Mouse (Mus musculus) kidney, embryonic 16.5 days (tissue): ENCODE measurements around the gene Ap3d1. TPM values are rescaled to one million over a fixed set of nuclear protein-coding genes. Genes with fewer than 3 reads are reported as not detected.

Experiments used
- ATAC-seq: fragments of 200-750 bp; cut with Nextera tagmentation; 2 replicates; pipeline ENCODE4 v1.8.0; 2017; ENCODE audit warnings: moderate TSS enrichment; ENCODE audit not compliant: low FRiP score, low TSS enrichment
- H3K27ac ChIP-seq: fragments of 300-500 bp; sonication (generic); 2 replicates; pipeline ENCODE4 v1.5.1; 2014; ENCODE audit warnings: low read length
- H3K27me3 ChIP-seq: fragments of 300-500 bp; sonication (generic); 2 replicates; pipeline ENCODE4 v1.6.1; 2014; ENCODE audit warnings: low read length, control low read depth, mixed read lengths; ENCODE audit not compliant: insufficient read depth
- H3K36me3 ChIP-seq: fragments of 300-500 bp; sonication (generic); 2 replicates; pipeline ENCODE4 v1.6.1; 2014; ENCODE audit warnings: low read length, control low read depth, mixed read lengths; ENCODE audit not compliant: insufficient read depth
- H3K4me1 ChIP-seq: fragments of 300-500 bp; sonication (generic); 2 replicates; pipeline ENCODE4 v1.6.1; 2014; ENCODE audit warnings: low read length, control low read depth, mixed read lengths; ENCODE audit not compliant: insufficient read depth
- H3K4me2 ChIP-seq: fragments of 300-500 bp; sonication (generic); replicated peaks from 2 replicates; pipeline ENCODE4 v1.6.1; 2014; ENCODE audit warnings: low read depth, low read length
- H3K4me3 ChIP-seq: fragments of 300-500 bp; sonication (generic); 2 replicates; pipeline ENCODE4 v1.5.1; 2014; ENCODE audit warnings: mild to moderate bottlenecking, low read length
- H3K9ac ChIP-seq: fragments of 300-500 bp; sonication (generic); replicated peaks from 2 replicates; pipeline ENCODE4 v1.6.1; 2014; ENCODE audit warnings: low read length
- H3K9me3 ChIP-seq: fragments of 300-500 bp; sonication (generic); 2 replicates; pipeline ENCODE4 v1.6.1; 2016; ENCODE audit warnings: low read length, control low read depth
- WGBS: fragments of 180-500 bp; shearing (Covaris S2); extraction: QIAGEN DNeasy Blood & Tissue Kit; methylation state at CpG from one replicate; pipeline ENCODE4 v1.1.7; 2014; 5-methylcytosine and 5-hydroxymethylcytosine counted together
- polyA plus RNA-seq: library from polyadenylated mRNA; unstranded; fragments of >200 nt; fragmentation: Nextera tagmentation; extraction: Ambion mirVana; gene quantifications from 2 replicates; pipeline ENCODE4 v1.2.1, GENCODE M21; 2015

Ap3d1 gene
- polyA plus RNA-seq, 1 experiment from 2014 or later: 68.8 TPM

DNA sequence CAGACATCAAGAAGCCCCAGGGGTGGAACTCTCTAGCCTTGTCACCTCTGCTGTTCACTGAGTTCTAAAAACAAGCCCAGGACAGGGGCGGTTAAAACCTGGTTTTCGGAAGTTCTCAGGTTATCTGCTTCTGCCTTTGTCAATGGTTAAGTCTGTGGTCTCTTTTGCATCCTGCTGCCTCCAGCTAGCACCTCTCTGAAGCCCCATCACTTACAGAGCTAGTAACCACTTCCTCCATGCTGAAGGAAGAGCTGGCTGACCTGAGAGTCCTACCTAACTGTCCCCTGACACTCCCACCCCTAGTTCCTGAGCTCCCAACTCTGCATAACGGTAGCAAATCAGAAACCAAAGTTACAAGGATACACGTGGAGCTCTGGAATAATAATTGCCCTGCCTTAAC is 41.3 kb downstream of the Ap3d1 start:
- Histone ChIP-seq H3K4me1 (peaks cover 46% of the 10 kb centered on the region), H3K4me3 (peak overlapping the region; percentile 61), H3K9ac (peak overlapping the region; percentile 71), H3K27ac (no peak overlapping the region; the same call in 1 of the 2 replicates), H3K36me3 (0 out of 2 replicates have a peak, but pooled peaks cover 2% of the 10 kb centered on the region), H3K9me3 (no peaks in the 10 kb centered on the region), H3K27me3 (no peaks in the 10 kb centered on the region), H3K4me2 (peak overlapping the region; percentile 64)
- ATAC-seq: no peak
- 42% methylated on average over 4 of the region's 4 CpGs for WGBS

DNA sequence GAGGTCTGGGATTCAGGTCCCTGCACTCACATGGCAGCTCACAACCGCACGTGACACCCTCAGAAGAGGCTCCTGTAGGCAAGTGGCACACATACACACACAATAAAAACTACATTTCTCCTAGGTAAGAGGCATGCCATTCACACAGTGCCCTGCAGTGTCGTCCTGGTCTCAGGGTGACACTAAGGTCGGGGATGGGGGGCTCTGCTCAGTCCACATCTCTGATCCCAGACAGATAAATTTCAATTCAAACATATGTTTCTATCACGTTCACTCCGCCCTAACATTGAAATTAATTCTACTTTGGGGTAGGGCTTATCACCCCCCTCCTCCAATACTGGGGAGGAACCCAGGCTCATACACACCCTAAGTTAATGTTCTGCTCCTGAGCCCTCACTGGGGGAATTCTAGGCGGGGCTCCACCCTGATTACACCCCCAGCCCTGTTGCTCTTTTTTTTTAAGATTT is 42.0 kb downstream of the Ap3d1 start:
- Histone ChIP-seq H3K36me3 (no peaks in the 10 kb centered on the region), H3K9me3 (no peaks in the 10 kb centered on the region), H3K27me3 (no peaks in the 10 kb centered on the region), H3K4me3 (no peak overlapping the region), H3K4me2 (0 out of 2 replicates have a peak overlapping the region, but pooled peaks have one; percentile 64), H3K9ac (0 out of 2 replicates have a peak overlapping the region, but pooled peaks have one; percentile 24), H3K4me1 (peaks cover 52% of the 10 kb centered on the region), H3K27ac (no peak overlapping the region)
- ATAC-seq: no peak
- WGBS: 84% methylated on average over 7 of the region's 7 CpGs

DNA sequence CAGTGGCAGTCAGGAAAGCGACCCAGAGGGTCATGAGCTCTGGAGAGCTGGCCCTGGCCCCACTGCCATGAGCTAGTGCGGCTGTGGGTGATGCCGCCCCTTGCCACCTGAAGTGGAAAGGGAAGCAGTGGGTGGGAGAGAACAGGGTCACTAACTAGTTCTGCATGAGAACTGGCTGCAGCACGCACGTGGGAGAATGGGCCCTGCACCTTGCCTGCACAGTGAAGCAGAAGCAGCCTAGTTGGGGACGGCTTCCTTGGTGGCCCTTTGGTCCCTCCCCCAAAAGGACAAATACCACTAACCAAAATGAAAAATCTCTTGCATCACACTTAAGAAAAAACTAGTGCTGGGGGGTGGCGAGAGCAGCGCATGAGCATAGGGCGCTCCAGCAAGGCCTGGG is 43.5 kb downstream of the Ap3d1 start:
- WGBS: 87% methylated on average over 9 of the region's 9 CpGs
- no peaks in the 10 kb centered on the region for H3K9me3 ChIP-seq

DNA sequence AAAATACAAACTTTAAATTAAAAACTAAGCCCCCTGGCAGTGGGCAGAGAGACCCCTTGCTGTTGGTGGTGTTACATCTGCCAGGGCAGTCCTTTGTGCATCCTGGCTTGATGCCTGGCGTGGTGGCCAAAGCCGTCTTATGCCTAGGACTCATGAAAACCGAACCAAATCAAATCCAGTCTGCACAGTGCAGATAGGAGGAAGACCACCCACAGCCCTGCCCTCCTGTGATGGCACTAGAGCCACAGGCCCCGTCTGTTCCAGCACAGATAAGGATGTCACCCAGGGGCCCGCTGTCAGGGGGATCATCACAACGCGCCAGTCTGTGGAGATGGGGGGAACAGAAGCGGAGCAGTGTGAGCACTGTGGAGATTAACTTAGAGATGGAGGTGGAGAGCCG is 44.3 kb downstream of the Ap3d1 start:
- ATAC-seq: no peak
- Histone ChIP-seq H3K27me3 (no peaks in the 10 kb centered on the region), H3K9me3 (no peaks in the 10 kb centered on the region), H3K9ac (no peak overlapping the region), H3K4me3 (no peak overlapping the region), H3K36me3 (no peaks in the 10 kb centered on the region), H3K4me1 (peaks cover 44% of the 10 kb centered on the region), H3K4me2 (no peak overlapping the region), H3K27ac (no peak overlapping the region)
- 87% methylated on average over 9 of the region's 9 CpGs for WGBS

More for the DNA sequence above, 43.5 kb downstream of the Ap3d1 start:
- H3K4me3 ChIP-seq: no peak overlapping the region
- no peak for ATAC-seq
- no peaks in the 10 kb centered on the region for H3K27me3 ChIP-seq
- no peak overlapping the region for H3K9ac ChIP-seq
- H3K36me3 ChIP-seq: no peaks in the 10 kb centered on the region
- H3K4me1 ChIP-seq: peaks cover 52% of the 10 kb centered on the region
- H3K4me2 ChIP-seq: no peak overlapping the region
- no peak overlapping the region for H3K27ac ChIP-seq

DNA sequence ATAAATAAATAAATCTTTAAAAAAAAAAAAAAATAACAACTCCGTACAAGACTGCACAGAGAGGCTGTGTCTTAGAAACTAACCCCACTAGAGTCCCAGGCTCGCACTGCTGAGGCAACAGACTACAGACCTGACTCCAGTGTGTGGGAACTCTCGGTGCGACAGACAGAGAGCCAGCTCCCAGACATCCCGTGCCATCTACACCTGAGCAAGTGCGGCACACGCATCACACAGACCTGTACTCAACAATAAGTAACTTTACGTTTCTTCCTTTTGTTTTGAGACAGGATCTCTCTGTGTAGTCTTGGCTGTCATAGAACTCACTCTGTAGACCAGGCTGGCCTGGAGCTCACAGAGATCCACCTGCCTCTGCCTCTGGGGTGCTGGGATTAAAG is 44.7 kb downstream of the Ap3d1 start:
- Histone ChIP-seq H3K4me1 (peaks cover 43% of the 10 kb centered on the region), H3K9ac (no peak overlapping the region), H3K4me3 (no peak overlapping the region), H3K27me3 (no peaks in the 10 kb centered on the region), H3K4me2 (no peak overlapping the region), H3K36me3 (no peaks in the 10 kb centered on the region), H3K9me3 (no peaks in the 10 kb centered on the region), H3K27ac (no peak overlapping the region)
- ATAC-seq: no peak
- 88% methylated on average over 8 of the region's 8 CpGs for WGBS

DNA sequence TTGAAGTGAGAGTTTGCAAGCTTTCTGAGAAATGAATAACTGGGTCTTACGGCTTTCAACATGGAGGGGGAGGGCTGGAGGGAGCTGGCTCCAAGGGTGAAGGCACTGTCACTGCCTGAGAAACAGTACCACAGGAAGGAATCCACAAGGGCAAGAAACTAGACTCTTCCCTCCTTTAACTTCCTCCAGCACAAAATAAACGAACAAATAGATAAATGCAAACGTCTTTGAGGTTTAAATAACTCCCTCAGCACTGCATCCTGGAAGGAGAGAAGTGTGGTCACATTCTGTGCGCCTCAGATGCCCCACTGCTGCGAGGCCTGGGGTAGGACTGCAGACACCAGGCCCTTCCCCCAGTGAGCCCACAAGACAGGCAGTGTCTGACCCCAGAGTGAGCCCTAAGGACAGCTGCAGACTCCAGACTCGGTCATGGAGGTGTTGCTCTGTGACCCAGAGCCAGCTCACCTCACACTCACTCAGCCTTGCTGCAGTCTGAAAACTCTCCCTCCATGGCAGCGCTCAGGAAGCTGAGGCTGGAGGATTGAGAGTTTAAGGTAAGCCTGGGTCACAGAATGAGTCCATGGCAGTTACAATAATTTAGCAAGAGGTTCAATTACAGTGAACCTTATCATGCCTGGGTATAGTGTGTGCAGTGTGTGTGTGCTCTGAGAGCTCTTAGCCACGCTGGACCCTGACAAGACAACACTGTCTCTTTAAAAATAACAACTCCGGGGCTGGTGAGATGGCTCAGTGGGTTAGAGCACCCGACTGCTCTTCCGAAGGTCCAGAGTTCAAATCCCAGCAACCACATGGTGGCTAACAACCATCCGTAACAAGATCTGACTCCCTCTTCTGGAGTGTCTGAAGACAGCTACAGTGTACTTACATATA is 45.3 kb downstream of the Ap3d1 start:
- 42% methylated on average over 11 of the region's 12 CpGs for WGBS
- H3K27ac ChIP-seq: peak overlapping the region; percentile 78
- peak; percentile 30; the same call in 1 of the 2 replicates for ATAC-seq
- no peak overlapping the region for H3K4me2 ChIP-seq
- no peaks in the 10 kb centered on the region for H3K9me3 ChIP-seq
- H3K9ac ChIP-seq: 0 out of 2 replicates have a peak overlapping the region, but pooled peaks have one; percentile 5
- H3K4me1 ChIP-seq: peaks cover 43% of the 10 kb centered on the region
- H3K4me3 ChIP-seq: no peak overlapping the region
- H3K27me3 ChIP-seq: no peaks in the 10 kb centered on the region
- H3K36me3 ChIP-seq: no peaks in the 10 kb centered on the region

DNA sequence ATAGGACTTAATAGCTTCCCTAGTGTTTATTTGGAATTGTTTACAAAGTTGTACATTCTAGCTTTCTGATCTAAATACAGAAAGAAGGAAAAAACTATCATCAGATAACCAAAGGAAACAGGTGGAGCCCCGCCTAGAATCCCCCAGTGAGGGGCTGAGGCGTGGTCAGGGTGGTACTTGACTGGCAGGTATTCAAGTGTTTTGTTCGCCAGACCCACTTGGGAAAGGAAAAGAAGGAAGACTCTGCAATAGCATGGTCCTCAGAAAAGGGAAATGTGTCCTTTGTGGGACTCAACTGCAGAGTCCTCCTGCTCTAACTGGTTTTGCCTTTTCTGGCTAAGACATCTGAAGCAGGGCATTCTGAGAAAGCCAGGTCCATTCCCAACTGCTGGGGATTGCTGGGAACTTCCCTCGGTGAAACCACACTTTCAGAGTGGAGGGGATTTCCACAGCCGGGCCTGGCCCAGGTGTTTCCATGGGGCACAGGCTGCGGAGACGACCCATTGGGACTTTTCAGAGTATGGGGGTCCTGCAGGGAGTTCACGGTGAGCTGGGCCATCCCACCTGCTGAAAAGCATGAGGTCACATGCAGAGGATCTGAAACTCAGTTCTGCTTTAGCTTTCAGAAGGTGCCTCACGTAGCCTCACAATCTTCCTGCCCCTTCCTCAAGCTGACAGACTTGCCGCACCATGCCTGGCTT is 46.1 kb downstream of the Ap3d1 start:
- Histone ChIP-seq H3K27me3 (no peaks in the 10 kb centered on the region), H3K36me3 (0 out of 2 replicates have a peak, but pooled peaks cover under 1% of the 10 kb centered on the region), H3K4me2 (no peak overlapping the region), H3K9me3 (no peaks in the 10 kb centered on the region), H3K4me3 (no peak overlapping the region), H3K27ac (peak overlapping the region; percentile 78), H3K9ac (0 out of 2 replicates have a peak overlapping the region, but pooled peaks have one; percentile 6), H3K4me1 (peaks cover 40% of the 10 kb centered on the region)
- no peak for ATAC-seq
- 65% methylated on average over 10 of the region's 10 CpGs for WGBS

DNA sequence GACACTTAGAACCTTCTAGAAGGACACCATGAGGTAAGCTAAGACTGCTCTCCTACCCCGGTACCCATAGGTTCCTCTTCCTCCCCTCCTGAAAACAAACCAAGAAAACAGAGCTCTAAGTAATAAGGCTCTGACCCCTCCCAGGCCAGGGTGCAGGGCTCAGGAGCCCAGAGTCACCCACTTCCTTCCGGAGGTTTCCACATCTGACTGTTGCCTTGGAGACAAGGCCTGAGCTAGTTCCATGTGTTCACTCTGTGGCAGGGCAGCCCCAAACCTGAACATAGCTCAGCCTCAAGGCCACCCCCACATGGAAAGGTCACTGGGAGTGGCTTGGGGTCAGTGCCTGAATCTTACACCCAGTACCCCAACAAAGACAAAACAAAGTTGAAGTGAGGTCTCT is 46.9 kb downstream of the Ap3d1 start:
- Histone ChIP-seq H3K27ac (peak overlapping the region; percentile 78), H3K4me2 (no peak overlapping the region), H3K4me3 (no peak overlapping the region), H3K4me1 (peaks cover 32% of the 10 kb centered on the region), H3K9ac (no peak overlapping the region; the same call in 1 of the 2 replicates), H3K36me3 (peaks cover 8% of the 10 kb centered on the region; the same call in 1 of the 2 replicates), H3K9me3 (no peaks in the 10 kb centered on the region), H3K27me3 (no peaks in the 10 kb centered on the region)
- ATAC-seq: no peak
- 48% methylated on average over 2 of the region's 2 CpGs for WGBS

DNA sequence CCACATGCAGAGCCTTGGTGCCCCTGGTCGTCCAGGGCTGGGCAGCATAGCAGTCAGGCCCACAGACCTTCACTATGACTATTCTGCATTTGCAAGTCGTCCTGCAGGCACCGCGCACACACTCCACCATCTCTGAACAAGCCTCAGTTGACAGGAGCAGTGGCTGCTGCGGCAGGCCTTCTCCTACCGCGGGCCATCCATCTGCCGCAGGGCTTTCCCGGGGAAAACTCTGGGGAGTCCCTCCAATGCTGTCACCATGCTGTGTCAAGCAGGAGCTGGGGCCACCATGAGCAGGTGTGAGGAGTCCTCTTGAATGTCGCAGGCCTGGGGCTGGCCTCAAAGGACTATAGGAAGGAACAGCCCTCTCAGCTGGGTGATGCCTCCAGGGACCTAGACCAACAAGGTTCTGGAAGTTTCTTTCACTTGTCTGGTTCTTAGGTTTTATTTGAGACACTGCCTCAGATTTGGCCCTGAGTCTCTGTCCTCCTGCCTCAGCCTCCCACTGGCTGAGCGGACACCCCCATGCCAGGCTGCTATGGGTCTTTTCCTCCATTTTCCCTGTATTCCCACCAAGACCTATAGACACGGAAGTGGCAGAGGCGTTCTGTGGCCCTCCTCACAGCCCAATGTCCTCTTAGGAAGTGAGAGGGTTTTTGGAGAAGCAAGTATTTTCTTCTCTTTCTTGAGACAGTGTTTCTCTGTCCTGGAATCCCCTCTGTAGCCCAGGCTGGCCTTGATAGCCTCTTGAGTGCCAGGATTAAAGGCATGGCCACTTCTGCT is 47.7 kb downstream of the Ap3d1 start:
- H3K9me3 ChIP-seq: no peaks in the 10 kb centered on the region
- 0 out of 2 replicates have a peak overlapping the region, but pooled peaks have one; percentile 25 for H3K27ac ChIP-seq
- 89% methylated on average over 13 of the region's 13 CpGs for WGBS
- H3K4me3 ChIP-seq: no peak overlapping the region
- peaks cover 26% of the 10 kb centered on the region for H3K4me1 ChIP-seq
- H3K4me2 ChIP-seq: no peak overlapping the region
- H3K36me3 ChIP-seq: peaks cover 16% of the 10 kb centered on the region
- H3K9ac ChIP-seq: no peak overlapping the region
- ATAC-seq: no peak
- H3K27me3 ChIP-seq: no peaks in the 10 kb centered on the region
